Mouse (Mus musculus) cerebellum, adult 8-10 months (tissue): Measurements from ENCODE around the gene Slf2.
A peak's percentile ranks its signal among the peaks of the same experiment; 100 is the strongest.

Experiments
- DNase-seq: peaks from one replicate; pipeline ENCODE4 v3.0.0; 2022

Gene Slf2

DNA sequence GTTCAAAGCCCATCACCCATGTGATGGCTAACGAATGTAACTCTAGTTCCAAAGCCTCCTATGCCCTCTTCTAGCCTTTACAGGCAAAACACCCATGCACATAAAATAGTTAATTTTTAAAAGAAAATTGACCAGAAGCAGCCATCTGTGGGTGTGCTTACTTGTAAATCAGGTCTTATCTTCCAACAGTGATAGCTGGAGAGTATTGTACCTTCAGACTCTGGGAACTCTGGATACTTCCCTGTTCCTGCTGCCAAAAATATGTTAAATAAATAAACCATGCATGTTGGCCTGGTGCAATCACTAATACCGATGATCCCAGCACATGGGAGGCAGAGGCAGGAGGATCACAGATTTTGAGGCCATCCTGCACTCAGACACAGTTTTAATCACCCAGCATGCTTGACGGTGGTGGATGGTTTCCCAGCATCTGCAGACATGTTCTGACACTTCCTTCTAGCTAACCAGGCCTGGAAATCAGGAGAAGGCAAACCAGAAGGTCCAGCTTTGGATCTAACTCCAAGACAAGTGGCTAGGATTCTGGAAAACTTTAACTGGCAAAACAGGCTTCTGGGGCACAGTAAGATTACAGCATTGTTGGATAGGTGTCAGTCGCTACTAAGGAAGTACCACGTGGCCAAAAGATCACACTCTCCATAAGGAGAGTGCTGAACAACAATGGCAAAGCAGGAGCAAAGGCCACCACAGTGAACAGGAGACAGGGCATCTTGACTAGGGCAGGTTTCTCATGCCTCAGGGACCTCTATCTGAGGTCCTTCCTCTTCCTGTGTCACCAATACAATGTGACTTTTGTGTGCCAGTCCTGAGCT is 54.4 kb downstream of the Slf2 start:
- no peak for DNase-seq

- DNase-seq: no peak
Observed at GRCm38 (mm10) chr19:44987004-44987403, 56.1 kb downstream of the Slf2 start.

GRCm38 (mm10) chr19:44987851-44988250 is 56.9 kb downstream of the Slf2 start:
- no peak for DNase-seq

- no peak for DNase-seq
Observed at GRCm38 (mm10) chr19:44988321-44988720, 57.4 kb downstream of the Slf2 start.

GRCm38 (mm10) chr19:44988831-44989566 is 58.0 kb downstream of the Slf2 start, which contains the start of gene Sema4g:
Gene Sema4g (plus strand): TSS chr19:44989101.
- no peak for DNase-seq

DNA sequence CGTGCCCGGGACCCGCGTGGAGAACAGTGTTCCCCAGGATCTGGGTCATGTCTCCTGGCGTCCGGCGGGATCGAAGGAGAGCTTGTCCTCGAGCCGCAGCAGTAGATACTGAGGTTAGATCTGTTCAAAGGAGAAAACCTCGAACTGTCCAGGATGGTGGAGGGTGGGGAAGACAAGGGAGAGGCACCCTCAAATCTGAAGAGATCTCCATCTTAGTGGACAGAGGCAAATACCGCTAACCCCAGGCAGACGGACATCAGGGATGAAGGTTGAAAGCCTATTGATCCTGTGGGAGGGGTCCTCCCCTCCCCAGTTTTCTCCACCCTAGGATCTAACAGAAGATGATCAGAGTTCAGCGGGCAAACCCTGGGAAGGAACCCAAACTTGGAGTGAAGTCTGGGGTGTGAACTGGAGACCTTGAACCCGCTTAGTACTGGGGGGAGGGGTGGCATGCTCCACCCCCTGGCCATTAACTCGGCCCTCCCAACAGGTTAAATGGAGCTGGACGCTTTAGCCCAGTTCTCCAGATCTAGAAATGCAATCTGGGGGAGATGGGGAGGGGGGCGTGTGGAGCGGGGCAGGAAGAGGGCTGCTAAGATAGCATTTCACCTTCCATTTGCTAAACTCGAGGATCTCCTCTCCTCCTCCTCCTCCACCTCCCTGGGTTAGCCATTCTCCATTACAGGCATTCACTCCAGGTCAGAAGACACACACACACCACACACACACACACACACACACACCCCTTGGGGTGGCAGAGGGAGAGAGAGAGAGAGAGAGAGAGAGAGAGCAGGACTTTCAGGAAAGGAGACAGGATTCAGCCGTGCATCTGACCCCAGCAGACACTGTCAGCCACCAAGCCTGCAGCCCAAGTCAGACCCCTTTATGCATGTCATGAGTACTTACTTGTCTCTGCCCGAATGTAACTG is 58.9 kb downstream of the Slf2 start:
- no peak for DNase-seq

DNA sequence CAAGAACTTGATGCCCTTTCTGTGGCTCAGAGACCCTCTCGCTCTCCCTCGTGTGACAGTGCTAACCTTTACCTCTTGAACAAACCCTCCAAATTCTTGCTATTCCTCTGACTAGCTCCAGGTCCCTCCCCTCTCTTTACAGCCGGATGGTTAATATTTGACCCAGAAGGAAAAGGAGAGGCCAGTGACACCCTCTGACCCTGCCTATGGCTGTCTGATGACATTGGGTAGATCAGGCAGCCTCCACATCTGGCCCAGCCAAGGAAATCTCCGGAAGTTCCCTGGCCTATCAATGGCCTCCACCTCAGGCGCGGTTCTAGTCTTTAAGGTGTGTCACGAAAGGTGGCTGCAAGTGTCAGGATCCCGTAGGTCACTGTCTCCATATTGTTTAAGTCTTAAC is 60.1 kb downstream of the Slf2 start:
- DNase-seq: no peak

DNA sequence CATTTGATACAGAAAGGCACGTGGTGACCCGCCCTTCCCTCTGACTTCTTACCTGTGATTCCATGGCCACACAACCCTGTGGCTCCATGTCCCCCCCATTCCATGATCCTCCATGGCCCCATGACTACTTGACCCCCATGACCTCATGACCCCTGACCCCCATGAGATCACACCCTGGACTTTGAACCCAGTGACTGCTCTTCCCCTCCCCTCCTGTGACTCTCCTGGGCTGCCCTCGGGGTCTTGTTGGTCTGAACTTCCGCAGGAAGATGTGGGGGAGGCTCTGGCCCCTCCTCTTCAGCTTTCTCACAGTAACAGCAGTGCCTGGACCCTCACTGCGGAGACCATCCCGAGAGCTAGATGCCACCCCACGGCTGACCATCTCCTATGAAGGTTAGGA is 61.3 kb downstream of the Slf2 start:
- no peak for DNase-seq

DNA sequence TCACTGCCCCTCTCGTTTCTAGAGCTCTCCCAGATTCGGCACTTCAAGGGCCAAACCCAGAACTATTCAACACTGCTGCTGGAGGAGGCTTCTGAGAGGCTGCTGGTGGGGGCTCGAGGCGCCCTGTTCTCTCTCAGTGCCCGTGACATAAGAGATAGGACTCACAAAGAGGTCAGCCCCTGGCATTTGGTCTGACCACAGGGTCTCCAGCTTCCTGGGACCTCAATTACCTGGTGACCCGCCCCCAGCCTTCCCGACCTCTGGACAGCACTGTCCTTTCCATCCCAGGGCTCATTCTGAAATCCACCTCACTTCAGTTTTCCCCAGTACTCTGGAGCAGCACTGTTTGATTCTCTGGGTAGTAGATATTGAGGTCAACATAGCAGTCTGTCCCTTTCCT is 61.8 kb downstream of the Slf2 start:
- DNase-seq: no peak

- DNase-seq: no peak
Observed at GRCm38 (mm10) chr19:44997786-44998185, 66.8 kb downstream of the Slf2 start.

GRCm38 (mm10) chr19:44999647-45000046 is 68.7 kb downstream of the Slf2 start:
- no peak for DNase-seq

GRCm38 (mm10) chr19:45002301-45002700 is 71.3 kb downstream of the Slf2 start:
- DNase-seq: no peak

GRCm38 (mm10) chr19:45003740-45004516 is 73.0 kb downstream of the Slf2 start:
- no peak for DNase-seq

DNA sequence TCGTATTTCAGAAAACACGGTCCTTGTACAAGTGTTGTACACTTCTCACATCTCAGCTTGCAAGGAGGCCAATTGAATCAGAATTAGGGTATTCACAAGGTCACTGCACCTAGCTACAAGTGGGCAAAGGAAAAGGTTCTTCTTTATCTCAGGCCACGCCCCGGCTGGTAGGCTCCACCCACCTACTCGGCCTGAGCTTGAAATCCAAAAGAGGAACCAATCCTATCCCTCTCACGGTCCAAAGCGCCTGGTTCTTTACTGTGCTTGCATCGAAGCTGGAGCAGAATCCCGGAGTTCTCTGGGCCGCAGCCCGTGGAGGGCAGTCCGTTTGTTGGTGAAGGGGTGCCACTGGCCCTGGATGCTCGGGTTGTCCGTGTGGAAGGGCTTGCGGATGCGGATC is 74.5 kb downstream of the Slf2 start, which contains the start of gene Twnk:
Gene Twnk, plus strand, starts transcription at position 220 of the 400 bp plus-strand sequence.
- no peak for DNase-seq

DNA sequence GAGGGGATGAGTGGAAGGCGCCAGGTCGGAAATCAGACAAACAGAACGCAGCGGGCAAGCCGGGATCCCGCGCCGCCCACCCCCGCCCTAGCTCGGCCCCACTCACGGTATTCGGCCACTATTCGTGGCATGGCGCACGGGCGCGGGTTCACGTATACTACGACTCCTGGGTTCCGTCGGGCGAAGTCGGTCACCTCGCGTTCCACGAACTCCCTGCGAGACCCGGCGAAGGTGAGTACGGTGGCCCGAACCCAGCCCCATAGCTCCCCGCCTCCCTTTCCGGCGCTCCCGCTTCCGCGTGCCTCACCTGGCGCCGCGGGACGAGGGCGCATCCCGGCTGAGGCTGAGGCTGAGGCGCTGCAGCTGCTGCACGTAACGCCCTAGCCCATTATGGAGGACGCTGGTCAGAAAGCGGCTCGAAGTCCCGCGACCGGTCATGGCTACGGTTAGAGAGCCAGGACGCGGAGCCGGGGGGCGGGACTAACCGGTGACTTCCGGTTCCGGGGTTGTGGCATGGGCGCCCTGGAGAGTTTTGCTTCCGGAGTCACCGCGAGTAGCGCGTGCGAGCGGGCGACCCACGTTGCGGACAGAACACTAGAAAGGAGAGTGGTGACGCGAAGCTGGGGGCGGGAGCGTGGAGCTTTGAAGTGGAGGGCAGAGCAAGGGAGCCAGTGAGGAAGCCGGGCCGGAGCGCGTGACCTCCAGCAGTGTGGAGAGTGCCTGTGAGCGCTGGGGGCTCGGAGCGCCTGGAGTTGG is 75.2 kb downstream of the Slf2 start, which contains the start of gene Mrpl43:
Gene Mrpl43, minus strand, starts transcription at position 486 of the 756 bp plus-strand sequence.
- DNase-seq: peak; percentile 96

GRCm38 (mm10) chr19:45007021-45007420 is 76.1 kb downstream of the Slf2 start:
- DNase-seq: no peak

- no peak for DNase-seq
Observed at GRCm38 (mm10) chr19:45007425-45008191, 76.7 kb downstream of the Slf2 start.

DNA sequence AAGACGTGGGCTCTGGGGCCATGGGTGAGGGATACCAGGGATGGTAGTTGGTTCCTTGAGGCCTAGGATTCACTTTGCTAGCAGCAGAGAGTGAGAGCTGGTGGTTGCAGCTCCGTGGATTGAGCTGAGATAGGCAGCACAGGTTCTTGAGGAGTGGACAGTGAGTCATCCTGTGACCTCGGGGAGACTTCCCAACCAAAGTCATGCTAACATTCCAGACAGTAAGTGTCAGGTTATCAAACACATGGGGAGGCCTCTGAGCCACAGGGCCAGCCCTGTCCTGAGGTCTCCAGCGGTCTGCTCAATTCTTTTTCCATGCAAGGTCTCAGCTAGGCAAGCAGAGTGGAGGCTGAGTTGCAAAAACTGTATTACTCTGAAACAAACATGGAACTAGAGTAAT is 79.7 kb downstream of the Slf2 start:
- DNase-seq: no peak

- no peak for DNase-seq
Observed at GRCm38 (mm10) chr19:45012219-45012618, 81.3 kb downstream of the Slf2 start.

GRCm38 (mm10) chr19:45012636-45013035 is 81.7 kb downstream of the Slf2 start:
- no peak for DNase-seq
